Mouse (Mus musculus) macrophage (primary cell): ENCODE measurements around the gene Olfr190. TPM values are rescaled to one million over a fixed set of nuclear protein-coding genes. Genes with fewer than 3 reads are reported as not detected.

Experiments used
- polyA plus RNA-seq: library from polyadenylated mRNA; stranded (reverse); fragments of 250-400 nt; gene quantifications from 3 replicates; pipeline ENCODE4 v1.2.4, GENCODE M21; 2018; ENCODE audit warnings: inconsistent platforms

Gene Olfr190
- polyA plus RNA-seq, 1 experiment from 2014 or later: not detected

Other genes with a start within 250 kb of the Olfr190 start
- gene Olfr177, start 203.2 kb downstream of the Olfr190 start, polyA plus RNA-seq: not detected in 3 replicates
- gene Olfr178, start 185.9 kb downstream of the Olfr190 start, polyA plus RNA-seq: not detected in 3 replicates
- gene Olfr181, start 149.2 kb downstream of the Olfr190 start, polyA plus RNA-seq: not detected in 3 replicates
- not detected in 3 replicates for gene Olfr180, start 148.6 kb downstream of the Olfr190 start, polyA plus RNA-seq
- not detected in 3 replicates for gene Olfr183, start 82.6 kb downstream of the Olfr190 start, polyA plus RNA-seq
- not detected in 3 replicates for gene Olfr186, start 47.7 kb downstream of the Olfr190 start, polyA plus RNA-seq
- gene Olfr187, start 38.2 kb downstream of the Olfr190 start, polyA plus RNA-seq: not detected in 3 replicates
- not detected in 3 replicates for gene Olfr191, start 11.8 kb upstream of the Olfr190 start, polyA plus RNA-seq
- gene Olfr193, start 33.9 kb upstream of the Olfr190 start, polyA plus RNA-seq: not detected in 3 replicates
- not detected in 3 replicates for gene Olfr194, start 43.1 kb upstream of the Olfr190 start, polyA plus RNA-seq
- not detected in 3 replicates for gene Olfr195, start 69.0 kb upstream of the Olfr190 start, polyA plus RNA-seq
- not detected in 3 replicates for gene Olfr196, start 92.4 kb upstream of the Olfr190 start, polyA plus RNA-seq
- gene Olfr198, start 125.5 kb upstream of the Olfr190 start, polyA plus RNA-seq: not detected in 3 replicates
- gene Olfr199, start 141.8 kb upstream of the Olfr190 start, polyA plus RNA-seq: not detected in 3 replicates
- gene Olfr201, start 194.6 kb upstream of the Olfr190 start, polyA plus RNA-seq: not detected in 3 replicates
- gene Olfr202, start 208.8 kb upstream of the Olfr190 start, polyA plus RNA-seq: not detected in 3 replicates
- gene Olfr203, start 220.9 kb upstream of the Olfr190 start, polyA plus RNA-seq: not detected in 3 replicates
- gene Olfr204, start 240.2 kb upstream of the Olfr190 start, polyA plus RNA-seq: not detected in 3 replicates